Mouse (Mus musculus) forebrain, postnatal 0 days (tissue): ENCODE measurements around the gene Jup. TPM values are rescaled to one million over a fixed set of nuclear protein-coding genes. Genes with fewer than 3 reads are reported as not detected.
"Not testable (repeated sequence)": the region's sequence is repeated elsewhere in the genome, so short reads cannot be mapped to it uniquely, and the experiment has no call there.

Experiments used
- ATAC-seq: fragments of 200-750 bp; cut with Nextera tagmentation; 2 replicates; pipeline ENCODE4 v1.8.0; 2017; ENCODE audit warnings: mild to moderate bottlenecking, moderate library complexity
- DNase-seq: peaks from one replicate; pipeline ENCODE4 v3.0.0-alpha.2; 2015
- H3K27ac ChIP-seq: fragments of 300-500 bp; sonication (generic); 2 replicates; pipeline ENCODE4 v1.5.1; 2014; ENCODE audit warnings: low read depth, mild to moderate bottlenecking, antibody characterized with exemption, low read length, moderate library complexity, mixed read lengths
- H3K27me3 ChIP-seq: fragments of 300-500 bp; sonication (generic); 2 replicates; pipeline ENCODE4 v1.6.1; 2014; ENCODE audit warnings: mild to moderate bottlenecking, low read length, mixed read lengths; ENCODE audit not compliant: insufficient read depth
- H3K36me3 ChIP-seq: fragments of 300-500 bp; sonication (generic); 2 replicates; pipeline ENCODE4 v1.6.1; 2014; ENCODE audit warnings: mild to moderate bottlenecking, moderate library complexity; ENCODE audit not compliant: insufficient read depth
- H3K4me1 ChIP-seq: fragments of 300-500 bp; sonication (generic); 2 replicates; pipeline ENCODE4 v1.6.1; 2014; ENCODE audit warnings: antibody characterized with exemption; ENCODE audit not compliant: insufficient read depth
- H3K4me2 ChIP-seq: fragments of 300-500 bp; sonication (generic); 2 replicates; pipeline ENCODE4 v1.6.1; 2014; ENCODE audit warnings: low read depth, mild to moderate bottlenecking, moderate library complexity
- H3K4me3 ChIP-seq: fragments of 300-500 bp; sonication (generic); 2 replicates; pipeline ENCODE4 v1.5.1; 2014; ENCODE audit warnings: low read depth, low read length, mixed read lengths
- H3K9ac ChIP-seq: fragments of 300-500 bp; sonication (generic); 2 replicates; pipeline ENCODE4 v1.6.1; 2014; ENCODE audit warnings: mild to moderate bottlenecking
- H3K9me3 ChIP-seq: fragments of 300-500 bp; sonication (generic); 2 replicates; pipeline ENCODE4 v1.6.1; 2016; ENCODE audit warnings: low read length
- CTCF ChIP-seq: sonication (generic); IDR thresholded peaks from 2 replicates; pipeline ENCODE4 v1.5.1; 2016; ENCODE audit warnings: antibody characterized with exemption, control low read depth, low read depth
- WGBS: fragments of 180-500 bp; shearing (Covaris S2); extraction: QIAGEN DNeasy Blood & Tissue Kit; methylation state at CpG from one replicate; pipeline ENCODE4 v1.1.7; 2014; 5-methylcytosine and 5-hydroxymethylcytosine counted together
- polyA plus RNA-seq: library from polyadenylated mRNA; unstranded; fragments of >200 nt; fragmentation: Nextera tagmentation; extraction: Ambion mirVana; gene quantifications from 2 replicates; pipeline ENCODE4 v1.2.1, GENCODE M21; 2015
- total RNA-seq: library from RNA; depleted of rRNA; stranded (reverse); fragments of >200 nt; gene quantifications from 2 replicates; pipeline ENCODE4 v1.2.3, GENCODE M21; 2014

The Jup gene
- total and polyA plus RNA-seq, 2 experiments from 2014 or later: 67.0 to 106 TPM

DNA sequence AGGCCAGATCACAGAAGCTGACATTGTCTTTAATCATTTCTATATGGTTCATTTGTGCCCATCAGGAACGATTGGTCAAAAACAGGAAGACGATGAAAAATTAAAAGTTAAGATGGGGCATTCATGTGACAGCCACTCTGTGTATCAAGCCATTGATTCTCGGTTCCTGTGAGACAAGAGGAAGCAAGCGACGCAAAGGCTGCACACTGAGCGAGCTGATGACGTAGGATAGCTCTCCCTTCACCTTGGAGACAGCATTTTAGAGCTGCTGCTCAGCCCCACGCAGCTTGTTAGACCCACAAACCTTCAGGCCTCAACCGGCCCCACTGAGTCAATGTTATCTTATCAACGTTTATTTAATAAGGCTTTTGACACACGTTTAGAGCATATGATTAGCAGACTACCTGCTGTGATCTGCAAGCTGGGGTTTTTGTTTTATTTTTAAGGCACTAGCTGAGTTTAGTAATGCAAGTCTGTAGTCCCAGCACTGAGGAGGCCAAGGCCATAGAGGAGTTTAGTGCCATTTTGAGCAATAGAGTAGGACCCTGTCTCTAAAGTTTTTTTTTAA is 72.4 kb downstream of the Jup start:
- 72% methylated on average over 11 of the region's 11 CpGs for WGBS
- no peak overlapping the region for H3K27ac ChIP-seq
- ATAC-seq (no peak), DNase-seq (no peak)
- H3K36me3 ChIP-seq: peaks cover 18% of the 10 kb centered on the region
- H3K27me3 ChIP-seq: no peaks in the 10 kb centered on the region
- H3K4me2 ChIP-seq: no peak overlapping the region
- no peak overlapping the region for H3K4me3 ChIP-seq
- no peaks in the 10 kb centered on the region for H3K9me3 ChIP-seq
- no peaks in the 10 kb centered on the region for H3K4me1 ChIP-seq
- no peak overlapping the region for H3K9ac ChIP-seq
- TF ChIP-seq CTCF: no peak

DNA sequence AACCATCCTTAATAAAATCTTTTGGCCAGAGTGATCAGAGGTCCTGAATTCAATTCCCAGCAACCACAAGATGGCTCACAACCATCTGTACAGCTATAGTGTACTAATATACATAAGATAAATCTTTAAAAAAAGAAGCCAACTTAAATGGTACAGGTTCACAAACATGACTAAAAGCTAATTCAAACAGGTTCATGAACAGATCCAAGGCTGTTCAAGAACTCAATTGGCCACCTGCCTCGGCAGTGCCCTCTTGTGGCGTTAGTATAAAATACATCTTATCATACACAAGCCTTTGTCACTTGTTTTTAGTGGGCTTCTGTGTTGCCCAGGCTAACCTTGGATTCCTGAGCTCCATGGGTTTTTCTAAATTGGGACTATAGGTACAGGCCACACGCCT is 74.0 kb downstream of the Jup start:
- ATAC-seq: no peak
- peaks cover 18% of the 10 kb centered on the region for H3K36me3 ChIP-seq
- H3K4me3 ChIP-seq: no peak overlapping the region
- no peak overlapping the region for H3K4me2 ChIP-seq
- peak; percentile 78 for DNase-seq
- 23% methylated on average over 3 of the region's 3 CpGs for WGBS
- H3K4me1 ChIP-seq: no peaks in the 10 kb centered on the region
- H3K27ac ChIP-seq: no peak overlapping the region
- H3K9ac ChIP-seq: no peak overlapping the region
- no peaks in the 10 kb centered on the region for H3K9me3 ChIP-seq
- TF ChIP-seq CTCF: peak; percentile 77
- H3K27me3 ChIP-seq: no peaks in the 10 kb centered on the region

DNA sequence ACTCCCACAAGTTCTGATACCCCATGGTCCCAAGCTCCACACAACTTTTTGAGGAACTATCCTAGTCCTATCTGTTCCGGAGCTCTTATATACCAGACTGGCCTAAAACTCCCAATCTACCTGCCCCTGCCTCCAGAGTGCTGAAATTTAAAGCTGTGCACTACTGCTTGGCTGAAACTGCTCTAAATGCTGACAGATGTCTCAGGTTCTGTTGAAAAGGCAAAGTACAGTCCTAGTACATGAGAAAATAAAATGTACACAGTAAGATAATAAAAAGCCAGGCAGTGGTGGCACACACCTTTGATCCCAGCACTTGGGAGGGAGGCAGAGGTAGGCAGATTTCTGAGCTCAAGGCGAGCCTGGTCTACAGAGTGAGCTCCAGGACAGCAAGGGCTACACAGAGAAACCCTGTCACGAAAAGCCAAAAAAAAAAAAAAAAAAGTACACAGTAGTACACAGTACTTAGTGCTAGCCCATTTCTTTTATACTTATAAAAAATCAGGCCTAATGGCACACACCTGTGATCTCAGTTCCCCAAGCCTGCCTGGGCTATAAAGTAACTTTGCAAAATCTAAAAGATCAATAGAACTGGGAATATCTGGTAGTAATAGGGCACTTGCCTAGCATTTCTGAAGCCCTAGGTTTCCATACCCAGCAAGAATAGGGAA is 74.8 kb downstream of the Jup start:
- no peak for TF ChIP-seq CTCF
- ATAC-seq: no peak
- WGBS: 68% methylated on average over 3 of the region's 3 CpGs

DNA sequence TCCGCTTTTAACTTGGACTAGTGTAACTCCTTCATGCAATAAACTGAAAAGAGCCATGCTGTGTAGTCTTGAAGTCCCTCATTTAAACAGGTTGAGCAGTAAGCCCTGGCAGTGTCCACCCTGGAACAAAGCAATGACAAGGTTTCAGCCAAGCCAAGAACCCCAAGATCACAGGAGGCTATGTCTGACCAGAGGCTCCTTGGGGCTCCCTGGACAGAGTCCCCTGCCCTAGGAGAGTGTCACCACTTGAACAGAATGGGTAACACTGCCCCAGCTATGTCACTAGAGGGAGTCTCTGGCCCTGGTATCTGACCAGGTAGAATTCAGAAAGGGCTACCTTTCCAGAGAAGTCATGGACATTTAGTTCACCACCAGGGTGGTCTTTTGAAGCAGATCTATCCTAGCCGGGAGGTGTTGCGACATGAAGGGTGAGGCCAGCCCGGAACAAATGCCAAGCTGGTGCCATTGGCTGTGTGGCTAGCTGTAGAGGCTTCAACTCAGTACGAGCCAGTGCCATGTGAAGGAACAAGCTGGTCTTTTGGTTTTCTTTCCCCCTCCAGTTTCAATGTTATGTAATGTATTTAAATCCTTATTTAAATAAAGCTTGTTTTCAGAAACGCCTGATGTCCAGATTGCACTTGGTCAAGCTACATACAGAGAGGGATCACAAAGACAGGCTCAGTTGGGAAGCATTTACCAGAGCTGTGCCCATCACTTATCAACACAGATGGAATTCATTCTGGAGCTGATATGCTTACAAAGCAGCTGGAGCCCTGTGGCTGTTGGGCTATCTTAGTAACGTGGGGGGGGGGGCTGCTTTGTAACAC is 75.9 kb downstream of the Jup start:
- H3K27ac ChIP-seq, H3K4me1 ChIP-seq, H3K9me3 ChIP-seq, H3K4me2 ChIP-seq, DNase-seq, H3K27me3 ChIP-seq, H3K4me3 ChIP-seq, H3K9ac ChIP-seq, ATAC-seq: not testable (repeated sequence)
- peaks cover 18% of the 10 kb centered on the region for H3K36me3 ChIP-seq
- 75% methylated on average over 7 of the region's 7 CpGs for WGBS

More for the DNA sequence above, 74.8 kb downstream of the Jup start:
- H3K9me3 ChIP-seq: no peaks in the 10 kb centered on the region
- H3K4me2 ChIP-seq: no peak overlapping the region
- H3K9ac ChIP-seq: no peak overlapping the region
- H3K4me3 ChIP-seq: no peak overlapping the region
- H3K27ac ChIP-seq: no peak overlapping the region
- no peak for DNase-seq
- H3K27me3 ChIP-seq: no peaks in the 10 kb centered on the region
- no peaks in the 10 kb centered on the region for H3K4me1 ChIP-seq
- peaks cover 18% of the 10 kb centered on the region for H3K36me3 ChIP-seq

DNA sequence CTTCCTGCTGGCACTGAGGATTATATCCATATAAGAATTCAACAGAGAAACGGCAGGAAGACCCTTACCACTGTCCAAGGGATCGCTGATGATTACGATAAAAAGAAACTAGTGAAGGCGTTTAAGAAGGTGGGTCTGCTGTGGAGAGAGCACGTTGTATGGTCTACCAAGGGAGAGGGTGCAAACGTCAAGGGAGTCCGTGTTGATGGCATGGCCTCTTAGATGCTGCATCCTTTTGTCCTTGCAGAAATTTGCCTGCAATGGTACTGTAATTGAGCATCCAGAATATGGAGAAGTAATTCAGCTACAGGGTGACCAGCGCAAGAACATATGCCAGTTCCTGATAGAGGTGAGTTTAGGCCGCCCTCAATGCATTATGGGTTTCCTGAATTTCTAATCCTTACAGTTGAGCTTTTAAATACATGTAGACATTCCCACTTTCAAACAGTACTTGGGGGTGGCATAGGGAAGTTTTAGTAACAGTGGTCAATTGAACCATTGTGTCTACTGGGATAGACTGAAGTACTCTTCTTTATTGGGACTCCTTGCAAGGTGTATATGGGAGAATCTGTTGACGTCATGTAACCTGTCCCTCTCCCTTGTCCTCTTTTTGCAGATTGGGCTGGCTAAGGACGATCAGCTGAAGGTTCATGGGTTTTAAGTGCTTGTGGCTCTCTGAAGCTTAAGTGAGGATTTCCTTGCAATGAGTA is 76.7 kb downstream of the Jup start:
- not testable (repeated sequence) for DNase-seq, H3K27me3 ChIP-seq, H3K4me1 ChIP-seq, H3K9me3 ChIP-seq, ATAC-seq
- WGBS: 20% methylated on average over 11 of the region's 11 CpGs
- Histone ChIP-seq H3K36me3 (peaks cover 18% of the 10 kb centered on the region), H3K9ac (peak overlapping the region; percentile 95), H3K4me3 (peak overlapping the region; percentile 86), H3K27ac (peak overlapping the region; percentile 98), H3K4me2 (peak overlapping the region; percentile 75)

DNA sequence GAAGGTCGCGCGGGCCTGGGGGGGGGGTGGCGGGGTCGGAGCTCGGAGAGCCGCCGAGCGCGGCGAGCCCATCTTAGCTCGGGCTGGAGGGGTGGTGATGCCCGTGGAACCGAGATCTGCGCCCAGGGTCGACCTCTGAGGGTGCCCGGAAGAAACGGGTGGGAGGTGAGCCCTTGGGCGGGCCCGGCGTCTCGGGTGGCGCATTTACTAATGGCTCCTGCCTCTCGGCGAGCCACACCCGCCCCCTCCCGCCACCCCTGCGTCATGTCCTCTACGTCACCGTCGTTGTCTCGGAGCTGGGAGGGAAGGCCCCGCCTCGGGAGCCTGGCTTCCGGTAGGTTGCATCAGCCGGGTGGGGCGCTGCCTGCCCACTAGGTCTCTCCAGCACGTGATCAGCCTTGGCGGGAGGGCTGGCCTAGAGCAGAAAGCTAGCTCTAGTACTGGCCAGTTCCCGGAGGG is 77.4 kb downstream of the Jup start:
- no peaks in the 10 kb centered on the region for H3K9me3 ChIP-seq
- H3K27ac ChIP-seq: peak overlapping the region; percentile 98
- ATAC-seq (peak; percentile 91), DNase-seq (peak; percentile 97)
- H3K4me2 ChIP-seq: peak overlapping the region; percentile 75
- no peaks in the 10 kb centered on the region for H3K27me3 ChIP-seq
- peak overlapping the region; percentile 86 for H3K4me3 ChIP-seq
- H3K36me3 ChIP-seq: peaks cover 18% of the 10 kb centered on the region
- peak; percentile 52 for TF ChIP-seq CTCF
- peak overlapping the region; percentile 95 for H3K9ac ChIP-seq
- WGBS: under 1% methylated on average over 29 of the region's 40 CpGs
- H3K4me1 ChIP-seq: no peaks in the 10 kb centered on the region
